Mouse (Mus musculus) layer of hippocampus, postnatal 25 days (tissue): ENCODE measurements around the gene Catsperg1. TPM values are rescaled to one million over a fixed set of nuclear protein-coding genes. Genes with fewer than 3 reads are reported as not detected.
"Not testable (repeated sequence)": the region's sequence is repeated elsewhere in the genome, so short reads cannot be mapped to it uniquely, and the experiment has no call there.

Experiments
- DNase-seq, 2 experiments: peaks; one replicate each; pipeline ENCODE4 v3.0.0; 2022; ENCODE audit warnings: mixed read lengths in 2 of 2, low spot score in 1 of 2; ENCODE audit errors: extremely low spot score in 1 of 2
- total RNA-seq, 2 experiments: library from RNA; stranded (reverse); gene quantifications; 2 replicates each; pipeline ENCODE4 v1.2.3; 2021

The Catsperg1 gene
- total RNA-seq = 1 to 10 TPM; 1.2 to 1.9 TPM

GRCm38 (mm10) chr7:29213675-29214082 lies at the start of gene Catsperg1:
Gene Catsperg1, minus strand, starts transcription at chr7:29214035.
- DNase-seq = no peak

DNA sequence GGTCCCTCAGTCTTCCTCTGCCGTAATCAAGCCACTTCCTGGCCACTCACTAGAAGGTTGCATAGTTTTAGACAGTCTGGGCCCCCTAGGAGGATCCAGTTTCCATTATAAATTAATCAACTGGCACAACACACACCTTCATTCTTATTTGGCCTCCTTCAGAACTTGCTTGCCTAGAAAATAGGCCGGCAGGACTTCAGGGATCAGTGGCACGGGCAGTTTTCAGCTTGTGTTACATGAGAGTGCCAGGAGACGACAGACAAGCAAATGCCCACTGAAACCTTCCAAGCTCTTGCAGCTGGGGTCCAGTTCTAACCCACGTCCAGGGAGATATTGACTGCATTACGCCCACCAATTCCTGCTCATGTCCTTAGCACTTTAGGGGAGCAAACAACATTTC lies 48.3 kb upstream of the Catsperg1 start:
- no peak for DNase-seq

DNA sequence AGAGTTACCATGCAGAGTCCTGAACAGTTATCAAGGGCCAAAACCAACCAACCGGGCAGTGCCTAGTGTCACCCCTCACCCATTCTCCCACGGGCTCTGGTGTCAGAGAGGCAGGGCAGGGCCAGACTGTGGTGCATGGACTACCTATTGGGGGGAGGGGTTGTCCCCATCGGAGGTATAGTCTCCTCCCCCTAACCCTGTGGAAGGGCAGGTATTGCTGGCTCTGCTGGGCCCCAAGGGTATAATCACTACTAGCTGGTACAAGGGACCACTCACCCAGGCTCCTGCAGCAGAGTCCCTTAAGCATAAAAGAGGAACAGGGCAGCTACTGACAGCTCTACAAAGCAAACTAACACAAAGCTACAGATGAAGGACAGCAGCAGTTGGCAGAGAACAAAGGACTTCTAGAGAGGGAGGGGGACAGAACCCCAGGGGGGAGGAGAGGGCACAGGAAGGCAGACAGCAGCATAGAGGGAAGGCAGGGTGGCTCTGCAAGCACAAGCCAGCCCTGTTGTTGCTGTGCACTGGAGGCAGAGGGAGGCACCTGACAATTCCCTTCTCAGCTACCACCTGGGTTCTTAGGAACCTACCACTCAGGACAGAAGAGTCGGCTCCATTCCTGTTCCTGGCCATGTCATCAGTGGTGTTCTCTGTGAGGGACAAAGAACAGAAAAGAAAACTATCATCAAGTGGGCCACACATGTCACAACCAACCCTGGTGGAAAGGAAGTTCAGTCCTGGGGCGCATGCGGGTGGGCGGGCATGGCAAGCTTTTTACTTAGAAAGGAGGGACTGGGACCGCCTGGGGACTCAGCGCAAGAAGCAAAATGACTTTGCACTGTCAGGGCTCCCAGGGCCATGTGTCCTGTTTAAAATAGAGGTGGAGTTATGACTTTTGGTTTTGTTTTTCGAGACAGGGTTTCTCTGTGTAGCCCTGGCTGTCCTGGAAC lies 46.2 kb upstream of the Catsperg1 start:
- no peak for DNase-seq

GRCm38 (mm10) chr7:29257368-29257767 lies 43.5 kb upstream of the Catsperg1 start:
- no peak for DNase-seq

DNA sequence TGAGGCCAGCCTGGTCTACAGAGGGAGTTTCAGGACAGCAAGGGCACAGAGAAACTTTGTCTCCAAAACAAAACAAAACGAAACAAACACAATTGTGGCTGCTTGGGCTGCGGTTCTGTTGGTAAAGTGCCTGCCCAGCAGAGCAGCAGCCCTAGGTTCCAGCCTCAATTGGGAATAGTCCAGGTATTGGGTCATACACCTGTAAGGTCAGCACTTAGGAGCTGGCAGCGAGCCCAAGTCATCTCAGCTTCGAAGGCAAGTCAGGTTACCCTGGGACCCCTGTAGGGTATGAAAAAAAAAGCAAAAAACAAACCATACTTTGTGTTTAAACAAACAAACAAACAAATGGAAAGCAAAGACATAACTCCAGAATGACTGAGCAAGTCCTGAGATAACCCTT lies 42.0 kb upstream of the Catsperg1 start:
- DNase-seq = no peak

- DNase-seq = no peak
These were observed 40.0 kb upstream of the Catsperg1 start for GRCm38 (mm10) chr7:29253842-29254241.

- no peak for DNase-seq
These were observed 37.3 kb upstream of the Catsperg1 start for GRCm38 (mm10) chr7:29251166-29251565.

GRCm38 (mm10) chr7:29248261-29248841 lies 34.5 kb upstream of the Catsperg1 start, which contains the start of gene 2200002D01Rik:
Gene 2200002D01Rik, minus strand, starts transcription at chr7:29248466.
- no peak for DNase-seq

DNA sequence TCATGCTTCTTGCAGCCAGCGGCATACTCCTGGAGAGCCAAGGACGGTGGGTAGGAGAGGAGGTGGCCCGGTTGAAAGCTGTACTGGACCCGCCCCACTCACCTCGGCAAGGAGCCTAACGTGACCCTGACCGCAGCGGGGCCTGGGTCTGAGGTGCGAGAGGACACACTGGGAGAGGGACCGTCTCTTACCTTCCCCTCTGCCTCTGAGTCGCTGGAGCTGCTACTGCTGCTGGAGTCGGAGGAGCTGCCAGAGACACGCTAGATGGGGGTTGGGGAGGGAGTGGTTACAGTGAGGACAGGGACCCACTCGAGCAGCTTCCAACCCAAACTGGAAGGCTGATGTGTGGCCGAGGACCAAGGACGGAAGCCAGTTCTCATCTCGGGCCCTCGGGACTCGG lies 33.9 kb upstream of the Catsperg1 start:
- no peak for DNase-seq

DNA sequence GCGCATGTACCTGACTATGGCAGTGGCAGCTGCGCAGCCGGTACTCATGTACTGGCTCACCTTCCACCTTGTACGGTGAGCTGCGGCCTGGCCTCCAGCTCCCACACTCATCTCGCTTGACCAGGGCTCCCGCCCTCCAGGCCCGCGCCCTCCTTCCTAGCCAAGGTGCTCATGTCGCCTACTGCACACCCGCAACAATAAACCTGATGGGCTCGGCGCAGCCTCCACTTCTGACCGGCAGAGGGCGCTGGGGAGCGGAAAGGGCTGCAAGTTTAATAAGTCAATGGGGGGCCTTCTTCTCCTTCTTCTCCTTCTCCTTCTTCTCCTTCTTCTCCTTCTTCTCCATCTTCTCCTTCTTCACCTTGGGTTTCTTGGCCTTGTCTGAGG lies 33.5 kb upstream of the Catsperg1 start:
- peak; percentile 76 to 92 for DNase-seq

- no peak for DNase-seq
These were observed 32.9 kb upstream of the Catsperg1 start for GRCm38 (mm10) chr7:29246619-29247313.

GRCm38 (mm10) chr7:29246015-29246414 lies 32.2 kb upstream of the Catsperg1 start:
- DNase-seq = no peak

DNA sequence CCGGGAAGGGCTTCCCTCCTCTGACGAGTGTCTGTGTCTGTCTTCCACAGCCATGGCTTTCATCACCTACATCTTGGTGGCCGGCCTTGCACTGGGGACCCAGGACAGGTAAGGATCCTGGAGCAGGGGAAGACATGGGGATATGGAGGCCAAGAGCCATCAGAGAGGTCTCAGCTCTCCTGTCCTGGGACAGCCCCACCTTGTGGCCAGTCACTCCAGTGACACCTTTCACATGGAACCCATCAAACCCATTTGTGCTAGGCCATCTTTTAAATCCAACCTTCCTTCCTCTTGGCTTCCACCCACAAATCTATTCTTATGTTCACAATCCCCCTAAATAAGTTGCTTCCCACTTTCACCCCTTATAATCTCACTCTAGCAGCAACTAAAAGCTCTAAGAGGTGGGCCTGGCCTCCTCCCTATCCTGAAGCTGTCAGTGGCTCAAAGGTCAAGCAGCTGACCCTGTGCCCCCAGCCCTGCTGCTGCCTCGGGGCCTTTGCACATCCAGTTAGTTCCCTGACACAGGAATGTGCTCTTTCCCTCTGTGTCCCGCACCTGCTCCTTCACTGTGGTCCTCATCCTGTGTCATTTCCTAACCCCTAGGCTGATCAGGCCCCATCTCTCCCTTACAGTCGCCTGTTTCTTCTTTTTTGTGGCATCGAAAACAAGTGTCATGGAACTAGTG lies 31.0 kb upstream of the Catsperg1 start:
- no peak for DNase-seq

GRCm38 (mm10) chr7:29238019-29238967 lies 24.5 kb upstream of the Catsperg1 start, which contains the start of gene Yif1b:
Gene Yif1b, plus strand, starts transcription at chr7:29238329.
- DNase-seq = peak; percentile 83 to 93

DNA sequence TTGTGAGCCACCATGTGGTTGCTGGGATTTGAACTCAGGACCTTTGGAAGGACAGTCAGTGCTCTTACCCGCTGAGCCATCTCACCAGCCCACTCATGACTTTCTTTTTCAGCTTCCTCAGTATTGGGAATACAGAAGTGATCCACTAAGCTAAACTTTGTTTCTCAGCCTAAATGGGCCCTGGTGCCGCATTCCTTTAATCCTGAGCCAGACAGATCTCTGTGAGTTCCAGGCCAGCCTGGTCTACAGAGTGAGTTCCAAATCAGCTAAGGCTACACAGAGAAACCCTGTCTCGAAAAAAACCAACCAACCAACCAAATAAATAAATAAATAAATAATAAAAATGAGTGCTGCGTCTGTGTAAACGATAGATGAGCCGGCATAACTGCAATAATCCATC lies 23.8 kb upstream of the Catsperg1 start:
- not testable (repeated sequence) for DNase-seq

DNA sequence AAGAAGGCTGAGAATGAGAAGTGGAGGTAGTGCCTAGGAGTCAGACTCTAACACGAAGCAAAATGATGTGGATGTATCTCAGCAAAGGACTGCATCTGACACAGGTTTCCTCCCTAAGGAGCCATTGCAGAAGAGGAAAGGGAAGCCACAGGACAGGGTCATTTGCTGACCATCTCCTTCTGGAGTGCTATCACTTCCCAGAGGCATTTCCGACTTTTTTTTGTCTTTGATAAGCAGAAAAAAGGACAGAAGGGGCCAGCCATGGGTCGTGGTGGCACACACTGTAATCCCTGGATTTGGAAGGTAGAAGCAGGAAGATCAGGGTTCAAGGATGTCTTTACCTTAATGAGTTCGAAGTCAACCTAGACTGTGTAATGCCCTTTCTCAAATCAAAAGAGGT lies 22.8 kb upstream of the Catsperg1 start:
- no peak for DNase-seq

GRCm38 (mm10) chr7:29234661-29235060 lies 20.8 kb upstream of the Catsperg1 start:
- DNase-seq = no peak

DNA sequence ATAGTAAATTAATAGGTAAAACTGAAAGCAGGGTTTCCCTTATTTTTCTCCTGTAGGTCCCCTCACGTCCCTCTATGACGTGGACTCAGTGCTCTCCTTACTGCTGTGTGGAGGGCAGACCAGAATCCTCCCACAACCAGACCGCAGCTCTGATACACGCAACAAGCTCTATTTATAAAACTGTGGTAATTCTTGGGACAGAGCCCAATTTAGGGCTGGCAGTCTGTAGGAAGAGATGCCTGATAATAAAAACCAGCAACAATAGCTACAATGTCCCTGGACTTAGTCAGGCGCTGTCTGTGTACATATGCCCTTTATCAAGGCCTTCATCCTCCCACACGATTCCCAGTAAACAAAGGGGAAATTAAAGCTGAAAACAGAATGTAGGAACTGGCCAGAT lies 19.9 kb upstream of the Catsperg1 start:
- DNase-seq = no peak

DNA sequence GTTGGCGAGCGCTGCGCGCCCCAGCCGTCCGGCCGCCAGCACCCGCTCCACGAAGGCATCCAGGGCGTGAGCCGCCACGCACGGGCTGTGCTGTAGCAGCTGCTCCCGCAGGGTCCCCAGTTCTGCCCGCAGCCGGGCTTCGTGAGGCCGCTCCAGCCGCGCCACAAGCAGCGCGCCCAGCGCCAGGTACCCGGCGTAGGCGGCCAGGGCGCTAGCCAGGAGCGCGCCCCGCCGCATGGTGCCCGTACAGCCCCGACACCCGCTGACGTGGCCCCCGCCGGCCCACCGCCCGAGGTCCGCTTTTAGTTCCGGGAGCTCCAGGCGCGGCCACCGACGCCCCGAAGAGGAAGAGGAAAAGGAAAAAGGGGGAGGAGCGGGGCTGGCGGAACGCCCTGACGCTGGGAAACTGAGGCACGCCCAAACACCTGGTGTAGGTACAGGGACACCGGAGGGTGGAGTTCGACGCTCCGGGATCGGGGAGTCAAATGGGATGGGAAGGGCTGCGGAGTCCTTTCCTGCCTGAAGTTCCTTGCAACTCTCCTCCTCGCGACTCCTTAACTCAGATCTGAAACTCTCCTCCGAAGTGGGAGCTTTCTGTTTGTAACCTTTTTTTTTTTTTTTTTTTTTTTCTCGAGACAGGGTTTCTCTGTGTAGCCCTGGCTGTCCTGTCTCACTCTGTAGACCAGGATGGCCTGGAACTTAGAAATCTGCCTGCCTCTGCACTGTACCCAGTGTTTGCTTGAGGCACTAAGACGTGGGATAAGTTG lies 18.6 kb upstream of the Catsperg1 start, which contains the start of gene Kcnk6:
TSS of gene Kcnk6 (minus strand) at position 269 of the 767 bp plus-strand sequence.
- DNase-seq = peak in 1 of 2 experiments; percentile 26
